Mouse (Mus musculus) hematopoietic stem cell, adult 5-6 weeks (primary cell): Measurements from ENCODE around the gene 4930467E23Rik. TPM values are rescaled to one million over a fixed set of nuclear protein-coding genes. Genes with fewer than 3 reads are reported as not detected.
"Not testable (repeated sequence)": the region's sequence is repeated elsewhere in the genome, so short reads cannot be mapped to it uniquely, and the experiment has no call there.

ENCODE experiments used
- ATAC-seq, 2 experiments: fragments of 125-278 bp in 1 of 2; replicated peaks in 1 of 2; 2 replicates each; pipeline ENCODE4 v1.8.0; 2016 to 2017; ENCODE audit warnings: inconsistent platforms in 2 of 2, mild to moderate bottlenecking in 2 of 2, moderate number of reproducible peaks in 2 of 2, low read depth in 1 of 2, moderate TSS enrichment in 1 of 2; ENCODE audit not compliant: low FRiP score in 2 of 2, poor library complexity in 2 of 2, severe bottlenecking in 2 of 2, insufficient read depth in 1 of 2, low TSS enrichment in 1 of 2
- total RNA-seq: library from RNA; stranded (forward); fragments of 172-1452, 232-1000 nt; gene quantifications from 2 replicates; pipeline ENCODE4 v1.2.3, GENCODE M21; 2017

4930467E23Rik gene
- total RNA-seq, 1 experiment from 2014 or later: not detected

DNA sequence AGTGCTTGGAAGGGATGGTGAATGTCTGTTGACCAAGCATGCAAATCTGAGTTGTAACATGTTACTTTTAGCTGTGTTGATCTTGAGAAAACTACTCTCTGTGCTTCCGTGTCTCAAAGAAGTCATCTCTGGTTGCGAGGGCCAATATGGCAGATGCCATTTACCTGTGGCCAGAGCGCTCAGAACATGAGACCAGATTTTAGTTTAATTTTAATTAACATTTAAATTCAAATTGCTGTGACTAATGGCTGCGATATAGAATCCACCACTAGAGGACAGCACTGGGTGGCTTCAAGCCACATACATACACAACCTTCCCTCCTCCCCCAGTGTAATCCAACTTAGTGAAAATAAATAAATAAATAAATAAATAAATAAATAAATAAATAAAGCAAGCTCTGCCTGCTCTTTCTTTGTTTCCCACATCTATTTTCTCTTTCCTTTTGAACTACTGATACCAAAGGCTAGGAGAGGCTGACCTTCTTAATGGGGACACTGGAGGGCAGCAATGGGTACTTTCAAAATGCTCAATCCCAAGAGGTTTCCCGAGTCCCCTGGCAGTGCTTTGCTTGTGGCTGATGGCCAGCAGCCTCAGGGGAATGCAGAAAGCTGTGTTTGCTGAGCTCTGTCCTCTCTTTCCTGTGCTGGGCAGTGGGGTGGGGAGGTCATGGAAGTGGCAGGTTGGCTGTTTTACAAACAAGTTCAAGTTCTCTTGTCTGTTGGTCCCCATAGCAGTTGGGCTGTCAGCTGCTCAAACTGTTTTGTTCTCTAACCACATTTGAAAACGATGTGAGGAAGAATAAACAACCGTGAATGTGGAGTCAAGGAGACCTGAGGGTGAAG is 22.2 kb upstream of the 4930467E23Rik start:
- not testable (repeated sequence) for ATAC-seq

DNA sequence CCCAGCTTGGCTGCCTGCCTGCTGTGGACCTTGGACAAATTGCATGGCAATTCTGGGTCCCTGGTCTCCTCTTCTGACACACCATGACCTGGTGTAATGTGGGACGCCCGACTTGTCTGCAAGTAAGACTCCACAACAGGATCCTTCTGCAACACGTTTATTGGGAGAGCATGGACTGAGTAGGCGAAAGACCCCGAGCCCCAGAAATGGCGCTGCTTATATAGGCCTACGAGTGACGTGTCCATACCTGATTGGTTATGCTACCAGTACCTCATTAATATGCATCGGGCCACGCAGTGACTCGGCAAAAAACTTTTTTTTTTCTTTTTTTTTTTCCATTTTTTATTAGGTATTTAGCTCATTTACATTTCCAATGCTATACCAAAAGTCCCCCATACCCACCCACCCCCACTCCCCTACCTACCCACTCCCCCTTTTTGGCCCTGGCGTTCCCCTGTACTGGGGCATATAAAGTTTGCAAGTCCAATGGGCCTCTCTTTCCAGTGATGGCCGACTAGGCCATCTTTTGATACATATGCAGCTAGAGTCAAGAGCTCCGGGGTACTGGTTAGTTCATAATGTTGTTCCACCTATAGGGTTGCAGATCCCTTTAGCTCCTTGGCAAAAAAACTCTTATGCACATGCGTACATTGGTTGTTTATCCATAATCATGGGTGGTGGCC is 21.5 kb upstream of the 4930467E23Rik start:
- ATAC-seq: not testable (repeated sequence)

DNA sequence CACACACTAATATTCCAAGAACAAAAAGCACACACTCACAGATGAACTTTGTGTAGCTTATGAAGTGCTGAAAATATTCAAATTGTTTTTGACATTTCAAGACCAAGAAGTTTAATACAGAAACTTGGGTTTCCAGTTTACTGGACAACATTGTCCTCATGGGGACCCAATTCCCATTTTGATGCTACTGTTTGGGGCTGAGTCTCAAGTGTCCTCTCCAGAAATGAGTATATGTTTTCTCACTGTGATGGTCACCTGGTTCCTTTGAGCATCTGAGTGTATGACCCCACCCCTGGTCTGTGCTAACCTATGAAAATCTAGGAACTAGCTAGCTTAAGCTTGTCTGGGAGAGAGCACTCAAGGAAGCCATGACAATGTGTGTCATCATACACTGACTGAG is 20.4 kb upstream of the 4930467E23Rik start:
- not testable (repeated sequence) for ATAC-seq

DNA sequence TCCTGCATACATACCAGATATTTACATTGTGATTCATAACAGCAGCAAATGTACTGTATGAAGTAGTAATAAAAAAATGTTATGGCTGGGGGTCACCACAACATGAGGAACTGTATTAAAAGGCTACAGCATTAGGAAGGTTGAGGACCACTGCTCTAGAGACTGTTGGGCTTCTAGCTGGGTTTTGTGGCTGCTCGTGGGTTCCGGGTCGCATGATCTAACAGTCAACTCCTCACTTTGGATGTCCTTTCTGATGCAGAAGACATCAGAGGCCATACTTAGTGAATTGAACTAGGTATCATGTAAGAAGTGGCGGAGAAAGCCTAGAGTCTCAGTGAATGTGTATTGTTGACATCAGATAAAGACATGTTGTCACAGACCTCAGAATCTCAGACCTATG is 19.9 kb upstream of the 4930467E23Rik start:
- not testable (repeated sequence) for ATAC-seq

DNA sequence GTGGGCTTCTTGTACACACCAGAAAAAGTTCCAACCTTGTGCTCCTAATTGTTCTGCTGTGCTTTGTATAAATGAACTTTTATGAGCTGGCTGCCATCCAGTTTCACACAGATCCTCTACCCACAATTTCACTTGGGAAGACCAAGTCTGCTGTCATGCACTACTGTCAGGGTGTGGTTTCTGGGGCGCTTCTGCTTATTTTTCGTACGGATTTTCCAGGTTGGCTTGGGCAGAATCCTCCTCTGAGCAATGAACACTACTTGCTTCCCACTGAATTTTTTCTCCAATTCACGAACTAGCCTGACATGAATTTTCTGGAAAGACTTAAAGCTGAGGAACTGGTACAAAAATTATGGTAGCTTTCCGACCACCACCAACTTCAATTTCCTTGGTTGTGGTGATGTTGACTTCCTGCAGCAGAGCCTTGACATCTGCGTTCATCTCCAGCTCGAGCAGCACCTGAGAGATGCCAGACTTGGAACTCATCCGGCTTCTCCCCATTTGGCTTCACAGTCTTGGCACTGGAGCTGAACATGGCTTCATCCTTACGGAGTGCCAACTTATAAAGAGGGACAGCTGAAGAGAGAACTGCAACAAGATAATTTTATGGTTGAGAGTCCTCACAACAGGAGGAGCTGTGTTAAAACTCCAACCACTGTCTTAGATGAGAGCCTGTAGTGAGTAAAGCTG is 18.1 kb upstream of the 4930467E23Rik start:
- not testable (repeated sequence) for ATAC-seq

DNA sequence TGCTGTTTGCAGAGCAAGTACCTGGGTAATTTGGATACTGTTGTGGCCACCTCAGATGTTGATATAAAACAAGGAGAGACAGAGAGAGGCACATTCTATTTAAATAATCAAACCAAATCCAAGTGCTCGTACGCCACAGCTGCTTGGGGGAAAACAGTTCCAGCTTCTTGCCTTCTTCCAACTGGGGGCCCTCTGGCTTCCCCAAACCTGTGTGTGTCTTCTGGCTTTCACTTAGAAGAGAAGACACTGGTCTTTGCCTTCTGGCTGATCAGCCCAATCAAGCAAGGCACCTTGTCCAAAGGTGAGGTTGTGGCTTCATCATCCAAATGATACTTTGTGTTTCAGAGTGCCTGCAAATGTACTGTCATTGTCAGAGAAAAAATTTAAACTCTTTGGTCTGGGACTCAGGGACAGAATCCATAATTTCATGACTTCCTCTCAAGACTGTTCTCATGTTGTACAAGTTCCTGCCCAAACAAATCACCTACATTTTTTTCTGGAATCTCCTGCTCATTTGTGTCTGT is 17.1 kb upstream of the 4930467E23Rik start:
- peak in 1 of 2 experiments; percentile 60; a peak in 1 of 4 replicates for ATAC-seq

DNA sequence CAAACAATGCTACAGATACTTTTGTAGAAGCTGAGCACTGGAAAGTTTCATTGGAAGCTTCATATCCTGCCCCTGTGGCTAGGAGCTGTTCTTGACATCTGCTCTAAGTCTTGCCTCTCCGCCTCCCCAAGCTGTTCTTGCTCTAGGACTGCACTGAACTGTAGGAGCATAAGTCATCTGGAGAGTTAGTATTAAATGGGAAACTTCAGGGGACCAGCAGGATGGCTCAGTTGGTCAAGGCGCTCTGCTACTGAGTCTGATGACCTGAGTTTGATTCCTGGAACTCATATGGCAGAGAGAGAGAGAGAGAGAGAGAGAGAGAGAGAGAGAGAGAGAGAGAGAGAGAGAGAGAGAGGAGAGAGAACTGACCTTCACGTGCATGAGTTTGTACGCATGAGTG is 16.6 kb upstream of the 4930467E23Rik start:
- ATAC-seq: not testable (repeated sequence)

DNA sequence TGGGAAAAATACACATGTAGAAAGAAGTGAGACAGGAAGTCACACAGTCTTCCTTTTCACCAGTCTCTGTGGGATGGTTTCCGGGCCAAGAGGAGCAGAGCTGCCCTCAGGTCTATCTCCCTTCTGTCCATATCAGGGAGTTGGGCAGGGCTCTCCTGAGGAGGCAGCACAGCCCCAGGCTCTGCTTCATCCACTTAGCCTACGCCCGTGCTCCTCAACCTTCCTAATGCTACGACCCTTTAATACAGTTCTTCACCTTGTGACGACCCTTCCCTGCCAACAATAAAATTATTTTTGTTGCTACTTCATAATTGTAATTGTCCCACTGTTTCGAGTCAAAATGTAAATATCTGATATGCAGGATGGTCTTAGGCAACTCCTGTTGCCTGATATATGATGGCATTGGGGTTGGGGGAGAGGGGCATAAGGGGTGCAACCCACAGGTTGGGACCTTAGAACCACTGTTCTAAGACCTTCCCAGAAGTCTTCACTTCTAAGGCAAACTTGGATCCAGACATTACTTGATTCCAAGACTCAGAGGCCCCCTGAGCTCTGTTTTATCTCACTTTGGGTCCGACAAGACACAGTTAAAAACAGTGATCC is 16.0 kb upstream of the 4930467E23Rik start:
- ATAC-seq: peak; percentile 27 to 29; a peak in 2 of 4 replicates

DNA sequence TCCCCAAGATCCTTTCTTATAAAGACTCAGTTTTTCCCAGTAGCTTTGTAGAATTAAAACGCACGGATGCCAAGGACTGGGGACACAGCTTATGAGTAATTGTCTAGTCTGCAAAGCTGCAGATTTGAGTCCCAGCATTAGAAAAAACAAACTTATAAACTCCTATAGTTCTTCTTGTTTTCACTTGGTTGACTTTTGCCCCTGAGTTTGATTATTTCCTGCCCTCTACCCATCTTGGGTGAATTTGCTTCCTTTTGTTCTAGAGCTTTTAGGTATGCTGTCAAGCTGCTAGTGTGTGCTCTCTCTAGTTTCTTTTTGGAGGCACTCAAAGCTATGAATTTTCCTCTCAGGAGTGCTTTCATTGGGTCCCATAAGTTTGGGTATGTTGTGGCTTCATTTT is 14.9 kb upstream of the 4930467E23Rik start:
- not testable (repeated sequence) for ATAC-seq

DNA sequence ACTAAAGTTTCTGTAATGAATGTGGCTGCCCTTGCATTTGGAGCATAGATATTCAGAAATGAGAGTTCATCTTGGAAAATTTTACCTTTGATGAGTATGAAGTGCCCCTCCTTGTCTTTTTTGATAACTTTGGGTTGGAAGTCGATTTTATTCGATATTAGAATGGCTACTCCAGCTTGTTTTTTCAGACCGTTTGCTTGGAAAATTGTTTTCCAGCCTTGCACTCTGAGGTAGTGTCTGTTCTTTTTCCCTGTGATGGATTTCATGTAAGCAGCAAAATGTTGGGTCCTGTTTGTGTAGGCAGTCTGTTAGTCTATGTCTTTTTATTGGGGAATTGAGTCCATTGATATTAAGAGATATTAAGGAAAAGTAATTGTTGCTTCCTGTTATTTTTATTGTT is 14.1 kb upstream of the 4930467E23Rik start:
- ATAC-seq: not testable (repeated sequence)

DNA sequence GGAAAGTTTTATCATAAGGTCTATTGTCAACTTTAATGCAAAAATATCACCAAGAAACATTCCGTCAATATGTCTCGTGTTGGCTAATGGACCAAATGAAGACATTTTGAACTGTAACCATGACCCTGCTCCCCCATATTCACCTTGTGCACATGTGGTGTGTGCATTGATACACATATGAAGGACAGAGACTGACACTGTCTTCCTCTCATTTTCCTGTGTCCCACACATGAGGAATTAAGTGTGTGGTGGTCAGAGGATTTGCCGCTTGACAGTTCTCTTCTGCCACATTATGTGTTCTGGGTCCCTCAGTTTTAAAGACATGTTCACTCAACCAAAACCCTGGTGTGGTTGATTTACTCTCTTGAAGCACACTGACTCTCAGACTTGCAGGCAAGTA is 11.5 kb upstream of the 4930467E23Rik start:
- not testable (repeated sequence) for ATAC-seq

DNA sequence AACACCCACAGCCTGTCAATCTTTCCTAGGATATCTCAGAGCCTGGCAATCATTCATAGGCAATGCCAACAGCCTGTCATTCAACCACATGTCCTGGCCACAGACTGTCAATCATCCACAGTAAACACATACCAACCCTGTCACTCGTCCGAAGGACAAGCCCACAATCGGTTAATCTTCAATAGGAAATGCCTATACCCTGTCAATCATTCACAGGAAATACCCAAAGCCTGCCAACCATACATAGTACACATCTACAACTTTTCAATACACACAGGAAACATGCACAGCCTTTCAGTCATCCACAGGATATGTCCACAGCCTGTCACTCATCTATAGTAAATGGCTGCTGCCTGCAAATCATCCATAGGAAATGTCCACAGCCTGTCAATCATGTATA is 9.9 kb upstream of the 4930467E23Rik start:
- ATAC-seq: not testable (repeated sequence)

DNA sequence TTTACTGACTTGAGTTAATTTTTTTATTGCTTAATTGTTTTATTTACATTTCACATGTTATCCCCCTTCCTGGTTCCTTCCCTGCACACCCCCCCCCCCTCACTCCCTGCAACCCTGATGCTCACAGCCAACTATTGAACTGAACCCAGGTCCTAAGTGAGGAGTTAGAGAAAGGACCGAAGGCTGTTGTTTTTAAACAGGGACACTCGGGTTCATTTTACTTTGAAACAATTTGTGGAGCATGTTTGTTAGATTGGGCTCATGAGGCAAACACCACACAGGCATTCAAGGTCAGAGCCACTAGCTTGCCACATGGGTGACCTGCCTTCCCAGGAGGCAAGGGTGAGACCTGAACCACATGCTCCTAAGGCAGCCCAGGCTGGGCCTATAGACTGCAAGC is 4.5 kb upstream of the 4930467E23Rik start:
- ATAC-seq: not testable (repeated sequence)

DNA sequence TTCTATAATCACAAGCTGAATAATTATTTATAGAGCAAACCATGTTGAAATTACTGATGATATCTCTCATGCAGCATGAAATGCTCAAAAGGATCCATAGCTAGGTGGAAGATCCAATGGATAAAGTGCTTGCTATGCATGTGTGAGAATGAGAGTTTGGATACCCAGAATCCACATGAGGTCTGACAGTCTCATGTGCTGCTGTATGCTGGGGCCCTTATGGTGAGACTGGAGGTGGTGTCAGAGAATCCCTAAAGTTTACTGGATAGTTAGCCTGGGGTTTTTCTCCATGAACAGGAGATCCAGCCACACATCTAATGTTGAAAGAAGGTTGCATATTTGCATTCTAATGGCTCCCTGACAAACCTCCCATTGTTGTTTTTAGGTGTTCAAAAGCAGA is 22.4 kb downstream of the 4930467E23Rik start:
- ATAC-seq: not testable (repeated sequence)

DNA sequence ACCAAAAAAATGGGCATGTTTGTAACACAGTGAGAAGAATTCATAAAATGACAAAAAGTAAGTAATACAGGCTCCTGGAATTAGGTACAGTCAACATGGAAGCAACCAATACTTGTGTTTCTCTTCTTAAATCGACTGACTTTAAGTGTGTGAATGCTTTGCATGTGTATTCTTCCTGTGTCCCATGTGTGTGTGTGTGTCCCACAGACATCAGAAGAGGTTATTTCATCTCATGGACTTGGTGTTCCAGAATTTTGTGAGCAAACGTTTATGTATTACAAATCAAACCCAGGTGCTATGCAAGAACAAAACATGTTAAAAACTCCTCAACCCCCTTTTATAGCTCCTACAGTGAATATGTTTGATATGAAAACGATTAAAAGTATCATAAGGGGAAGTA is 24.8 kb downstream of the 4930467E23Rik start:
- not testable (repeated sequence) for ATAC-seq

DNA sequence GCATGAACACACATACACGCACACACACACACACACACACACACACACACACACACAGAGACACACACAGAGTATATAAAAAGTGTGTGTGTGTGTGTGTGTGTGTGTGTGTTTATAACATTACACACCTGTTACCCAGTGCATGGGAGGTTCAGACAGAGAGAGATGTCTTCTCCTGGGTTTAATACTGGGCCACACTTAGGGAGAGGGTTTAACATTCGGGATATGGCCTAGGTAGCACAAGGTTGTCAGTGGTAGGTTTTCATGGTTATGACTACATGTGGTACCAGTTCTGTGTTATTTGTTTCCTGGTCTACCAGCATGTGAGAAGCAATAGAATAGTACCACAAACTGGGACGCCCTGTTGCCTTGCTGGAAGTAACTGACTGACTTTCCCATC is 25.6 kb downstream of the 4930467E23Rik start:
- ATAC-seq: not testable (repeated sequence)

DNA sequence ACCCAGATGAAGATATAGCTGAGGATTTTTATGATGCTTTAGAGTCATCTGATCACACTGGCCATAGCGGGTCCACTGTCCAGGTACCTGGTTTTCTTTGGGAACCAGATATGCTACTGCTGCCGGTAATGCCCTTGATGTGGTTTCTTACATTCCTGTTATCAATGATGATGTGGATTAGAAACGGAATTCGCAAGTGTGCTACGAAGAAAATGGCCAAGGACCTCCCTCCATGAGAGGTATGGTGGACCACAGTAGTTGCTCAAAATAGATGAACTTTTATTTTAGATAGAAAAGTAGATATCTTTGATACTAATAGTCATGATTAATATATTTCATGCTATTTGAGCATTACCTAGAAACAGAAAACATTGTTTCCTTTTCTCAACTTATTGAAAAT is 32.3 kb downstream of the 4930467E23Rik start:
- ATAC-seq: not testable (repeated sequence)
